Mouse (Mus musculus) frontal cortex, adult (tissue): ENCODE measurements around the gene Fam107a.
"Not testable (repeated sequence)": the region's sequence is repeated elsewhere in the genome, so short reads cannot be mapped to it uniquely, and the experiment has no call there.

Source experiments
- ATAC-seq: cut with Nextera tagmentation; 2 replicates; pipeline ENCODE4 v1.9.2; 2017; ENCODE audit warnings: mild to moderate bottlenecking, moderate library complexity, mixed read lengths; ENCODE audit not compliant: low TSS enrichment

The Fam107a gene

GRCm38 (mm10) chr14:8316366-8317193 is 1.2 kb downstream of the Fam107a start:
- no peak for ATAC-seq

- no peak for ATAC-seq
Observed at GRCm38 (mm10) chr14:8315169-8315568, 2.7 kb downstream of the Fam107a start.

GRCm38 (mm10) chr14:8314536-8314935 is 3.3 kb downstream of the Fam107a start:
- peak; percentile 61 for ATAC-seq

- peak; percentile 28; the same call in 1 of the 2 replicates for ATAC-seq
Observed at GRCm38 (mm10) chr14:8313877-8314276, 3.9 kb downstream of the Fam107a start.

GRCm38 (mm10) chr14:8309621-8310141 is 8.1 kb downstream of the Fam107a start:
- ATAC-seq = peak; percentile 47

GRCm38 (mm10) chr14:8308650-8309049 is 9.2 kb downstream of the Fam107a start:
- ATAC-seq = peak; percentile 22; the same call in 1 of the 2 replicates

- ATAC-seq = no peak
Observed at GRCm38 (mm10) chr14:8306884-8307283, 10.9 kb downstream of the Fam107a start.

- peak; percentile 53 for ATAC-seq
Observed at GRCm38 (mm10) chr14:8305014-8305413, 12.8 kb downstream of the Fam107a start.

GRCm38 (mm10) chr14:8304082-8304481 is 13.7 kb downstream of the Fam107a start:
- no peak for ATAC-seq

- ATAC-seq = no peak
Observed at GRCm38 (mm10) chr14:8302687-8303086, 15.1 kb downstream of the Fam107a start.

- no peak for ATAC-seq
Observed at GRCm38 (mm10) chr14:8300281-8300680, 17.5 kb downstream of the Fam107a start.

- peak; percentile 41; the same call in 1 of the 2 replicates for ATAC-seq
Observed at GRCm38 (mm10) chr14:8297889-8298293, 19.9 kb downstream of the Fam107a start.

- ATAC-seq = no peak
Observed at GRCm38 (mm10) chr14:8294257-8294656, 23.6 kb downstream of the Fam107a start.

GRCm38 (mm10) chr14:8286595-8286994 is 31.2 kb downstream of the Fam107a start:
- not testable (repeated sequence) for ATAC-seq

- no peak for ATAC-seq
Observed at GRCm38 (mm10) chr14:8283784-8284183, 34.0 kb downstream of the Fam107a start.

GRCm38 (mm10) chr14:8271281-8271680 is 46.5 kb downstream of the Fam107a start:
- not testable (repeated sequence) for ATAC-seq

- ATAC-seq = no peak
Observed at GRCm38 (mm10) chr14:8264378-8264777, 53.4 kb downstream of the Fam107a start.

- no peak for ATAC-seq
Observed at GRCm38 (mm10) chr14:8262242-8262641, 55.6 kb downstream of the Fam107a start.

GRCm38 (mm10) chr14:8260214-8260613 is 57.6 kb downstream of the Fam107a start:
- ATAC-seq = no peak

GRCm38 (mm10) chr14:8259166-8259565 is 58.7 kb downstream of the Fam107a start, which contains the start of gene Acox2:
Gene Acox2 (minus strand): TSS chr14:8259353.
- no peak for ATAC-seq

- no peak for ATAC-seq
Observed at GRCm38 (mm10) chr14:8258752-8259151, 59.1 kb downstream of the Fam107a start.

GRCm38 (mm10) chr14:8258335-8258627 is 59.5 kb downstream of the Fam107a start:
- ATAC-seq = no peak
